ENCODE assay signal across 22 mouse cellular contexts in the genomic region with DNA sequence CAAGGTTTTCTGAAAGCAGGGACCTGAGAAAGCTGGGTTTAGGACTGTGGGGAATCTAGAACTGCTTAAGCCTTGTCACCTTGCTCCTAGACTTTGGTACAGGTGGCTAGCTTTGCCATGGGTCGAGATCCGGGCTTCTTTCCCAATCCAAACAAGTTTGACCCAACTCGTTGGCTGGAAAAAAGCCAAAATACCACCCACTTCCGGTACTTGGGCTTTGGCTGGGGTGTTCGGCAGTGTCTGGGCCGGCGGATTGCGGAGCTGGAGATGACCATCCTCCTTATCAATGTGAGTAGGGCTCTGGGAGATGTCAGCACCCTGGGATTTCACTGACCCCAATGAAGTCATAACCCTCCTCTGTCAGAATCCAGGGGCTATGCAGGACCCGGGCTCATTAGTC. TPM values are rescaled to one million over a fixed set of nuclear protein-coding genes. Genes with fewer than 3 reads are reported as not detected.
"Had no signal": no experiment of that assay in that cellular context is flagged by ENCODE, and none has a peak within 500 bp of the region (broad histone marks: within the 10 kb centered on the region; RNA-seq: fewer than 3 reads in every experiment).

No protein-coding gene starts in this region.

- DNase-seq: heart, postnatal 10 days; heart, postnatal 14 days; heart, postnatal 36 days; heart, postnatal 4 days; kidney, adult 11 months; kidney, adult 18-20 months; kidney, adult 2 months; kidney, adult 8-10 months; kidney, adult 9 months; kidney, postnatal 10 days; kidney, postnatal 14 days; kidney, postnatal 25 days; kidney, postnatal 36 days; kidney, postnatal 4 days; layer of hippocampus, adult 9-11 months; layer of hippocampus, postnatal 36 days had no signal

RNA-seq across cellular contexts. Expression of a gene that starts 19.8 kb away (rescaled TPM):
- total RNA-seq: heart, postnatal 25 days had no signal
- polyA plus RNA-seq: heart, embryonic 11.5 days; heart, embryonic 12.5 days; hindbrain, embryonic 10.5 days; hindbrain, embryonic 11.5 days had no signal

RNA-seq across cellular contexts. Expression of a gene that starts 37.6 kb away (rescaled TPM):
- total RNA-seq: hematopoietic stem cell, adult 5-6 weeks had no signal
